Mouse (Mus musculus): ENCODE measurements around the gene Tnfaip8l3. TPM values are rescaled to one million over a fixed set of nuclear protein-coding genes. Genes with fewer than 3 reads are reported as not detected.

The Tnfaip8l3 gene
- polyA plus RNA-seq, 1 experiment: 0.05 TPM

DNA sequence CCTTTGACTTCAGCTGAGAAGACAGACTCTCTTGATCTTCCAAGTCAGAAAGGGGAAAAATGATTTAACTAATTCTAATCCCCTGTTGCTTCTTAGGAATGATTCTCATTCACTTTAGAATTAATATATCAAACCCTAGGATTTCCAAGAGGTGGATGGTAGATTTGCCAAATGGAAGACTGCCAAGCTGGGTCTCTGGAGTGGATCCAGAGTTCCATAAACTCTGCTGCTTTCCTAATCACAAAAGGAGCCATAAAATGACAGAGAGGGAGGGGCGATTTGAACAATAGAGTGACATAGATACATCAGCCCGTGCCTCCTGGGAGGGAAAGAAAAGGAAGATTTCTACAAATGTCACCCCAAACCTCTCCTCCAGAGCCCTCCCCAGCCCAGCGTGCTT is 3.4 kb downstream of the Tnfaip8l3 start:
- H3K27me3 ChIP-seq (ENCODE audit: control insufficient read depth, insufficient read depth, insufficient read length): peaks cover 6% of the 10 kb centered on the region
- H3K36me3 ChIP-seq (ENCODE audit: control insufficient read depth, insufficient read depth): no peaks in the 10 kb centered on the region
- TF ChIP-seq MAX (IDR thresholded peaks at IDR 0.05) (no peak), CTCF (IDR thresholded peaks at IDR 0.05; ENCODE audit: control insufficient read depth, insufficient read depth, insufficient read length) (no peak), MYOG (IDR thresholded peaks at IDR 0.05; ENCODE audit: control insufficient read depth, extremely low read depth, insufficient read length) (no peak), CEBPB (IDR thresholded peaks at IDR 0.05; ENCODE audit: low read depth) (no peak), MYOD1 (IDR thresholded peaks at IDR 0.05; ENCODE audit: control insufficient read depth, insufficient read length, low read depth) (no peak), USF1 (IDR thresholded peaks at IDR 0.05; ENCODE audit: low read depth) (no peak), FOSL1 (IDR thresholded peaks at IDR 0.05; ENCODE audit: insufficient read depth, low read length, poor library complexity, severe bottlenecking) (no peak)

DNA sequence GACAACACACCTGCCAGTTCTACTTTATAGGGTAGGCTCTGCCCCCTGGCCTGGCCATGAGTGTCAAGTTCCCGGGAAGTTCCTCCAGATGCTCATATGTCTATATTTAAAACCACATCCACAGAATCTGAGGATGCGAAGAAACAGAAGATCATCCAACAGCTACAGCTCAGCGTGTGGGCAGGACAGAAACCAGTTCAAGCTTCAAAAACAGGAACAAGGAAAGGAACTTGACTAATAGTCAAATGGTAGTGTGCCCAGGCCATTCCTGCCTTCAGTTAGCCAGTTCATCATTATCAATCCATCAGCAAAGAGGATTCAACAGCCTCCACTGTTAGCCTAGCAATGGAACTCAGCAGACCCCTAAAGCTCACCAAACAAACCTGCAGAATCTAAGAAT is 4.5 kb downstream of the Tnfaip8l3 start:
- Histone ChIP-seq H3K27me3 (ENCODE audit: control insufficient read depth, insufficient read depth, insufficient read length) (peaks cover 6% of the 10 kb centered on the region), H3ac (ENCODE audit: control insufficient read depth, insufficient read length, low read depth) (no peak overlapping the region), H3K79me2 (ENCODE audit: control insufficient read depth, insufficient read depth) (no peaks in the 10 kb centered on the region), H3K4me3 (ENCODE audit: insufficient read depth, poor library complexity, severe bottlenecking) (no peak overlapping the region), H3K79me3 (ENCODE audit: low read depth) (no peaks in the 10 kb centered on the region), H3K36me3 (ENCODE audit: control insufficient read depth, insufficient read depth) (no peaks in the 10 kb centered on the region)
- TF ChIP-seq FOSL1 (IDR thresholded peaks at IDR 0.05; ENCODE audit: insufficient read depth, low read length, poor library complexity, severe bottlenecking) (no peak), USF1 (IDR thresholded peaks at IDR 0.05; ENCODE audit: low read depth) (no peak), MYOG (IDR thresholded peaks at IDR 0.05; ENCODE audit: control insufficient read depth, extremely low read depth, insufficient read length) (no peak)

More for the DNA sequence above, 3.4 kb downstream of the Tnfaip8l3 start:
- no peaks in the 10 kb centered on the region for H3K79me3 ChIP-seq (ENCODE audit: low read depth)
- H3ac ChIP-seq (ENCODE audit: control insufficient read depth, insufficient read length, low read depth): no peak overlapping the region
- H3K4me3 ChIP-seq (ENCODE audit: insufficient read depth, poor library complexity, severe bottlenecking): no peak overlapping the region
- H3K79me2 ChIP-seq (ENCODE audit: control insufficient read depth, insufficient read depth): no peaks in the 10 kb centered on the region

DNA sequence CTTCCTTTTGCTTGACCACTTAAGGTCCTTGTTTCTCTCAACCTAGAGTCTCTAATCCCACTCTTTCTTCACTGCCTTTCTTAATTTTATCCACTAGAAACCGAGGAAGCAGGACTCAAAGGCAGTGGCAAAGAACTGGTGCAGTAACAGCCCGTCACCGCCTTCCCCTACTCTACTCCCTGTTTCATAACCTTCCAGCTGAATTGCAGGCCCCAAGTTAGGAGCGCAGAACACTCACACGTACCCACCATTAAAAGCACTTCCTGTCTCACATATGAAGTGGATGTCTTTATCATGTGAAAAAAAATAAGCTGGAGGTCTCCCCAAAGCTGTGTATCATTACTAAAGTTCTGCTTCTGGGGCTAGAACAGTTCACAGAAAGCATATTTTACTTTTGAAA is 6.5 kb downstream of the Tnfaip8l3 start:
- Histone ChIP-seq H3K79me2 (ENCODE audit: control insufficient read depth, insufficient read depth) (no peaks in the 10 kb centered on the region), H3K79me3 (ENCODE audit: low read depth) (no peaks in the 10 kb centered on the region), H3K4me3 (ENCODE audit: insufficient read depth, poor library complexity, severe bottlenecking) (no peak overlapping the region), H3K36me3 (ENCODE audit: control insufficient read depth, insufficient read depth) (no peaks in the 10 kb centered on the region), H3K27me3 (ENCODE audit: control insufficient read depth, insufficient read depth, insufficient read length) (no peaks in the 10 kb centered on the region), H3ac (ENCODE audit: control insufficient read depth, insufficient read length, low read depth) (no peak overlapping the region)
- no peak for TF ChIP-seq MYOD1 (IDR thresholded peaks at IDR 0.05; ENCODE audit: control insufficient read depth, insufficient read length, low read depth)
- no peak for TF ChIP-seq CEBPB (IDR thresholded peaks at IDR 0.05; ENCODE audit: low read depth)
- TF ChIP-seq MYOG (IDR thresholded peaks at IDR 0.05; ENCODE audit: control insufficient read depth, extremely low read depth, insufficient read length): no peak
- TF ChIP-seq FOSL1 (IDR thresholded peaks at IDR 0.05; ENCODE audit: insufficient read depth, low read length, poor library complexity, severe bottlenecking): no peak
- TF ChIP-seq MAX (IDR thresholded peaks at IDR 0.05): no peak
- TF ChIP-seq CTCF (IDR thresholded peaks at IDR 0.05; ENCODE audit: control insufficient read depth, insufficient read depth, insufficient read length): no peak
- no peak for TF ChIP-seq USF1 (IDR thresholded peaks at IDR 0.05; ENCODE audit: low read depth)

DNA sequence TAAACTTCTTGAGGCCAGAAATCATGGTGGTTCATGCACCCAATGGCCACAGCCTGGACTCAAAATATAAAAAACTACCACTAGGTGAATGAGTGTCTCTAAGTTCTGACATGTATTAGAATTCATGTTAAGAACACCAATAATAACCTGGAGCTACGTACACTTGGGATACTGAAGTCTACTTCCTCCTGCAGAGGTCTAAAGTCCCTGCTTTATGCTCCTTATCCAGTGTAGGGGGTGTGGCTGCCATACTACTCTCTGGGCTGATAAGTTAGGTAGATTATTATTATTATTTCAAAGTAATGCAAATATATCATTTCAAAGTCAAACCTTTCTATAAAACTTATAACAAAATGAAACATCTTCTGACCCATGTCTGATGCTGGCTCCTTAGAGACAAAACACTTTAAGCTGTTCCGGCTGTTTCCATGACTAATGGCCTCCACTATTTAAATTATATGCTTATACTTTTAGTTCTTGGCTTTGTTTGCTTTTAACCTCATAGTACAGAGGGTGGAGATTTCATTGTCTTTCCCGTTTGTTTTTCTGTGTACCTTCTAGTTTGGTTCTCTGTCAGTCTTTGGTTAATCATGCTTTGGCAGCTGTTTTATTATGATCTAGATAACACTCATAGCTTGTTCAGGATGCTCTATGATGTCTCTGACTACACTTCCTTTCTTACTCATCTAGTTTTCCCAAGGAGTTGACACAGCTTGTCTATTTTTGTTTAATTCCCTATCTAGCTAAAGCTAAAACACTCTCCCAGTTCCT is 16.7 kb downstream of the Tnfaip8l3 start:
- TF ChIP-seq FOSL1 (IDR thresholded peaks at IDR 0.05; ENCODE audit: insufficient read depth, low read length, poor library complexity, severe bottlenecking) (no peak), MAX (IDR thresholded peaks at IDR 0.05) (no peak), USF1 (IDR thresholded peaks at IDR 0.05; ENCODE audit: low read depth) (no peak), MYOG (IDR thresholded peaks at IDR 0.05; ENCODE audit: control insufficient read depth, extremely low read depth, insufficient read length) (no peak)
- Histone ChIP-seq H3K79me3 (ENCODE audit: low read depth) (no peaks in the 10 kb centered on the region), H3K36me3 (ENCODE audit: control insufficient read depth, insufficient read depth) (no peaks in the 10 kb centered on the region), H3ac (ENCODE audit: control insufficient read depth, insufficient read length, low read depth) (no peak overlapping the region), H3K27me3 (ENCODE audit: control insufficient read depth, insufficient read depth, insufficient read length) (no peaks in the 10 kb centered on the region), H3K79me2 (ENCODE audit: control insufficient read depth, insufficient read depth) (no peaks in the 10 kb centered on the region), H3K4me3 (ENCODE audit: insufficient read depth, poor library complexity, severe bottlenecking) (no peak overlapping the region)

DNA sequence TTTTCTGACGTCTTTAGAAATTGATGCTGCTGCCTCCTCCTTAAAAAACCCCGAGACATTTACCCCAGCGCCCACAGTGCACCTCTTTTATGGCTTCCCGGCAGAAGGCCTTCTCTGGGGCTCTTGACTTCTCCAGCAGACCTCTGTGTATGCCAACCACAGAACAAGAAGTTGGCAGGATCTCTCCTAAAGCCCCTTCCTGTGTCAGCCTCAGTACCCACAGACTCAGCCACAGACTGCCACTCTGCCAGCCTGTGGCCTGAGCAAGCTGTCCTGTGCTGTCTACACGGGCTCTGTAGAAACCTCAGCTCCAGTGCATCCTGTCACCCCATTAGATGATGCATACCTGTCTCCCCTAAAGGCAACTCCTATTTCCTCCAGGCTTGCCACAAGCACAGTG is 19.2 kb downstream of the Tnfaip8l3 start:
- no peak overlapping the region for H3K4me3 ChIP-seq (ENCODE audit: insufficient read depth, poor library complexity, severe bottlenecking)
- H3ac ChIP-seq (ENCODE audit: control insufficient read depth, insufficient read length, low read depth): no peak overlapping the region
- TF ChIP-seq MYOD1 (IDR thresholded peaks at IDR 0.05; ENCODE audit: control insufficient read depth, insufficient read length, low read depth): no peak
- TF ChIP-seq USF1 (IDR thresholded peaks at IDR 0.05; ENCODE audit: low read depth): no peak
- TF ChIP-seq CTCF (IDR thresholded peaks at IDR 0.05; ENCODE audit: control insufficient read depth, insufficient read depth, insufficient read length): no peak
- TF ChIP-seq FOSL1 (IDR thresholded peaks at IDR 0.05; ENCODE audit: insufficient read depth, low read length, poor library complexity, severe bottlenecking): no peak
- TF ChIP-seq MYOG (IDR thresholded peaks at IDR 0.05; ENCODE audit: control insufficient read depth, extremely low read depth, insufficient read length): no peak
- no peak for TF ChIP-seq CEBPB (IDR thresholded peaks at IDR 0.05; ENCODE audit: low read depth)
- TF ChIP-seq MAX (IDR thresholded peaks at IDR 0.05): no peak
- H3K27me3 ChIP-seq (ENCODE audit: control insufficient read depth, insufficient read depth, insufficient read length): no peaks in the 10 kb centered on the region
- H3K79me2 ChIP-seq (ENCODE audit: control insufficient read depth, insufficient read depth): no peaks in the 10 kb centered on the region
- H3K79me3 ChIP-seq (ENCODE audit: low read depth): no peaks in the 10 kb centered on the region
- H3K36me3 ChIP-seq (ENCODE audit: control insufficient read depth, insufficient read depth): no peaks in the 10 kb centered on the region

DNA sequence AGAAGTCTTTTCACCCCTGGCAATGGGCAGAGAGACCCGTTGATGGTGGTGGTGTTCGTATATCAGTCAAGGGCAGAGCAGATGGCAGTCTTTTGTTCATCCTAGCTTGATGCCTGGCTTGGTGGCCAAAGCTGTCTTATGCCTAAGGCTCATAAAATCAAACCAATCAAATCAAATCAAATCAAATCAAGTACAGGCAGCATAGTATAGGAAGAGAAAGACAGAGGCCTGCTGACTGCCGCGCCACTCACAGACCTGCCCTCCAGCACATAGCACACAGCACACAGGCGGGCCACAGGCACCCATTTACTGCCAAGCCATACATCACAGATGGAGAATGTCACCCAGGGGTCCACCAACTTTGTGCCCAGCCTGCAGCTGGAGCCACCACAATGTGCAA is 25.1 kb downstream of the Tnfaip8l3 start:
- Histone ChIP-seq H3K4me3 (ENCODE audit: insufficient read depth, poor library complexity, severe bottlenecking) (no peak overlapping the region), H3K79me3 (ENCODE audit: low read depth) (no peaks in the 10 kb centered on the region), H3K36me3 (ENCODE audit: control insufficient read depth, insufficient read depth) (no peaks in the 10 kb centered on the region), H3K79me2 (ENCODE audit: control insufficient read depth, insufficient read depth) (no peaks in the 10 kb centered on the region), H3K27me3 (ENCODE audit: control insufficient read depth, insufficient read depth, insufficient read length) (no peaks in the 10 kb centered on the region), H3ac (ENCODE audit: control insufficient read depth, insufficient read length, low read depth) (no peak overlapping the region)
- no peak for TF ChIP-seq MYOG (IDR thresholded peaks at IDR 0.05; ENCODE audit: control insufficient read depth, extremely low read depth, insufficient read length)
- no peak for TF ChIP-seq USF1 (IDR thresholded peaks at IDR 0.05; ENCODE audit: low read depth)
- no peak for TF ChIP-seq CEBPB (IDR thresholded peaks at IDR 0.05; ENCODE audit: low read depth)
- no peak for TF ChIP-seq MYOD1 (IDR thresholded peaks at IDR 0.05; ENCODE audit: control insufficient read depth, insufficient read length, low read depth)
- no peak for TF ChIP-seq CTCF (IDR thresholded peaks at IDR 0.05; ENCODE audit: control insufficient read depth, insufficient read depth, insufficient read length)
- TF ChIP-seq FOSL1 (IDR thresholded peaks at IDR 0.05; ENCODE audit: insufficient read depth, low read length, poor library complexity, severe bottlenecking): no peak
- TF ChIP-seq MAX (IDR thresholded peaks at IDR 0.05): no peak
